Mouse (Mus musculus) embryonic facial prominence, embryonic 13.5 days (tissue): ENCODE data around the gene Chrm2. TPM values are rescaled to one million over a fixed set of nuclear protein-coding genes. Genes with fewer than 3 reads are reported as not detected.

ENCODE experiments used
- ATAC-seq: fragments of 200-750 bp; cut with Nextera tagmentation; 2 replicates; pipeline ENCODE4 v1.8.0; 2017; ENCODE audit warnings: low read depth; ENCODE audit not compliant: insufficient number of reproducible peaks, insufficient read depth, low FRiP score, low TSS enrichment
- H3K27ac ChIP-seq: fragments of 300-500 bp; sonication (generic); 2 replicates; pipeline ENCODE4 v1.5.1; 2015; ENCODE audit warnings: moderate library complexity, mild to moderate bottlenecking, inconsistent platforms
- H3K27me3 ChIP-seq: fragments of 300-500 bp; sonication (generic); 2 replicates; pipeline ENCODE4 v1.6.1; 2015; ENCODE audit warnings: mild to moderate bottlenecking, inconsistent platforms
- H3K36me3 ChIP-seq: fragments of 300-500 bp; sonication (generic); 2 replicates; pipeline ENCODE4 v1.6.1; 2015; ENCODE audit warnings: mild to moderate bottlenecking, inconsistent platforms
- H3K4me1 ChIP-seq: fragments of 300-500 bp; sonication (generic); 2 replicates; pipeline ENCODE4 v1.6.1; 2015; ENCODE audit warnings: inconsistent platforms
- H3K4me2 ChIP-seq: fragments of 300-500 bp; sonication (generic); 2 replicates; pipeline ENCODE4 v1.6.1; 2015; ENCODE audit warnings: moderate library complexity, mild to moderate bottlenecking, inconsistent platforms
- H3K4me3 ChIP-seq: fragments of 300-500 bp; sonication (generic); 2 replicates; pipeline ENCODE4 v1.5.1; 2015; ENCODE audit warnings: mild to moderate bottlenecking, inconsistent platforms
- H3K9ac ChIP-seq: fragments of 300-500 bp; sonication (generic); 2 replicates; pipeline ENCODE4 v1.6.1; 2015; ENCODE audit warnings: mild to moderate bottlenecking, inconsistent platforms
- H3K9me3 ChIP-seq: fragments of 300-500 bp; sonication (generic); 2 replicates; pipeline ENCODE4 v1.6.1; 2016; ENCODE audit warnings: inconsistent platforms
- WGBS: fragments of 180-500 bp; shearing (Covaris S2); methylation state at CpG from one replicate; pipeline ENCODE4 v1.1.7; 2015; ENCODE audit warnings: mixed read lengths; 5-methylcytosine and 5-hydroxymethylcytosine counted together
- polyA plus RNA-seq: library from polyadenylated mRNA; unstranded; fragments of >200 nt; fragmentation: Nextera tagmentation; extraction: Ambion mirVana; gene quantifications from 2 replicates; pipeline ENCODE4 v1.2.1, GENCODE M21; 2015

The Chrm2 gene
- 1.7 and 2.0 TPM in 2 replicates for polyA plus RNA-seq

DNA sequence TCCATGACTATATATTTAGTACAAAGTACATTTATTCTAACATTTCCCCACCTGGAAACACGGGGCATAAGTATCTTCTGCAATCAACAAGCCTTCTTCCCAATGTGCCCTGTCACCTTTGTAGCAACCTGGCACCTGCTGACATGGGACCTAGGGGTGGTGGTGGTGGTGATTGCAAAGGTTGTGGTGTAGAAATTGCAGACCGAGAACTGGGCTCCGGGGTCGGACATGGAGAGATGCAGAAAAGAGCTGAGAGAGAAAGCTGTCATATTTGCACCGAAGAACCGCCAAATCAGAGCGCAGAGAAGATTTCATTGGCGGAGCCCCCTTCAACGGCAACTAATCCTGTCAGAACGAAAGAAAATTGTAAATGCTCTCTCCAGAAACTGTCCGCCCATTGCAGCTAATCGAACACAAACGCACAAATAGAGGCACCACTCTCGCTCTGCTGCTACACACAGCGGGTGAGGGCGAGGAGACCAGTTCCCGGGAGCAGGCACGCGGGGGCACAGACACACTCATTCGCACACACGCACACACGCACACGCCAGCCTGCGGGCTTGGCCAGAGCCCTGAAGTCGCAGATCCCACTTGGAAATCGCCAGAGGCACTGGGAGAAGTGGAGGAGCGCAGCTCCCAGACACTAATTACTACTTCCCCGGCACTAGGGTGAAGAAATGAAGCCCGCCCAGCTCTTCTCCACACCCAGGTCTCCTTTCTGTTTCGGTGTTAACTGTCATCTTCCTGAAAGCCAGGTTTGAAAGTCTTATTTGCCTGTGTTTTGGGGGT lies at the start of gene Chrm2:
TSS of gene Chrm2 (plus strand) at position 473 of the 789 bp plus-strand sequence.
- no peak for ATAC-seq
- peaks cover 18% of the 10 kb centered on the region for H3K4me1 ChIP-seq
- H3K4me3 ChIP-seq = peak within 1 kb of the TSS; percentile 50
- H3K27me3 ChIP-seq = peaks cover 49% of the 10 kb centered on the region
- peak within 1 kb of the TSS; percentile 86 for H3K4me2 ChIP-seq
- H3K9me3 ChIP-seq = no peaks in the 10 kb centered on the region
- peak within 1 kb of the TSS; percentile 61 for H3K9ac ChIP-seq
- H3K36me3 ChIP-seq = no peaks in the 10 kb centered on the region
- 2% methylated on average over 30 of the region's 30 CpGs for WGBS
- no peak within 1 kb of the TSS for H3K27ac ChIP-seq

DNA sequence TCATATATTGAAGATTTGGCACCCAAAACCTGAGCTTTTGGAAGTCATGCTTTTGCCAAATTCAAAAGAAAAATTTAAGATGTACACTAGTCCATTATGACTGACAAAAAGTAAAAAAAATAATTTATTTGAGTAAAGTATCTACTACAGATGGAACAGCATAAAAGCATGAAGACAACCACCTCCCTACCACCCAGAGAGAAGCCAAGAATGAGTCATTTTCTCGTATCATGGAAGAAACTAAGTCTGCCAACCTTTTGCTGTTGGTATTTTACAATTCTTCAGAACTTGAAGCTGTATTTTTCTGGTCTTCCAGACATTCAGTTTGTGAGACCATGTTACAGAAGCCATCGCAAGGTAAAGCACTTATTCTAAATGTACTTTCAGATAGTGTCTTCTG lies 13.9 kb upstream of the Chrm2 start:
- Histone ChIP-seq H3K27me3 (no peaks in the 10 kb centered on the region), H3K27ac (no peak overlapping the region), H3K36me3 (no peaks in the 10 kb centered on the region), H3K4me1 (no peaks in the 10 kb centered on the region), H3K4me3 (no peak overlapping the region), H3K4me2 (no peak overlapping the region), H3K9me3 (no peaks in the 10 kb centered on the region), H3K9ac (no peak overlapping the region)
- WGBS = 80% methylated on average over 2 of the region's 2 CpGs
- ATAC-seq = no peak

DNA sequence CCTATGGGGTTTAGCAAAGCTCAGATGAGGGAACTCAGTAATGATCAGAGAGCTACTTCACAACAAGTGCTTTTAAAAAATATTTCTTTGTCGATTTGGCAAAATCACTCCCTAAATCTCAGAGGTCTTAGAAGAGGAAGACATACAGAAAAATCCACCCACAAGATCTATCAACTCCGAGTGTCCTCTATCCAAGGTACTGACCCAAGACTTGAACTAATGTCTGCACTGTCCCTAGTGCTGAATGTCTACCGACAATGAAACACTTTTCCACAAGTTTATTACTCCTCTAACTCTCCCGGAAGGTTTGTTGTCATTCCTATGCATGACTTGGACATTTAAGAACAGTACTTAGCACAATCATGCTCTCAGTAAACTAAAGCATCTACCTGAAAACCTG lies 9.9 kb upstream of the Chrm2 start:
- Histone ChIP-seq H3K36me3 (no peaks in the 10 kb centered on the region), H3K27ac (no peak overlapping the region), H3K9me3 (no peaks in the 10 kb centered on the region), H3K4me2 (no peak overlapping the region), H3K27me3 (no peaks in the 10 kb centered on the region), H3K4me1 (no peaks in the 10 kb centered on the region), H3K9ac (no peak overlapping the region), H3K4me3 (no peak overlapping the region)
- WGBS = 59% methylated on average over 4 of the region's 4 CpGs
- ATAC-seq = no peak

DNA sequence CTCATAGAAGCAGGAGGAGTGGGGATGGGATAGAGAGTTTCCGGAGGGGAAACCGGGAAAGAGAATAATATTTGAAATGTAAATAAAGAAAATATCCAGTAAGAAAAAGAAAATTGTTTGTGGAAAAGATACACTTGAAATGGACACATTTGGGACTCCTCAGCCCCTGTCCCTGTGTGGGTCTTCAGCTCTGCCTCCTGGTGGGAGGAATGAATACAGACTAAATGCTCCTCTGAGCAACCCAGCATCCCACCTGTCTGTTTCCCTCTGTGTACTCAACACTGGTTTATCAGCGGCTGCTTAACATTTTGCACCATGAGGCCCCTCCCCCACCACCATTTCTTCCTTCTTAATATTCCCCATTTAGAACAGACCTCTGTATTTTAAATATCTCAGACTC lies 3.8 kb upstream of the Chrm2 start:
- 49% methylated on average over 3 of the region's 3 CpGs for WGBS
- H3K9me3 ChIP-seq = no peaks in the 10 kb centered on the region

DNA sequence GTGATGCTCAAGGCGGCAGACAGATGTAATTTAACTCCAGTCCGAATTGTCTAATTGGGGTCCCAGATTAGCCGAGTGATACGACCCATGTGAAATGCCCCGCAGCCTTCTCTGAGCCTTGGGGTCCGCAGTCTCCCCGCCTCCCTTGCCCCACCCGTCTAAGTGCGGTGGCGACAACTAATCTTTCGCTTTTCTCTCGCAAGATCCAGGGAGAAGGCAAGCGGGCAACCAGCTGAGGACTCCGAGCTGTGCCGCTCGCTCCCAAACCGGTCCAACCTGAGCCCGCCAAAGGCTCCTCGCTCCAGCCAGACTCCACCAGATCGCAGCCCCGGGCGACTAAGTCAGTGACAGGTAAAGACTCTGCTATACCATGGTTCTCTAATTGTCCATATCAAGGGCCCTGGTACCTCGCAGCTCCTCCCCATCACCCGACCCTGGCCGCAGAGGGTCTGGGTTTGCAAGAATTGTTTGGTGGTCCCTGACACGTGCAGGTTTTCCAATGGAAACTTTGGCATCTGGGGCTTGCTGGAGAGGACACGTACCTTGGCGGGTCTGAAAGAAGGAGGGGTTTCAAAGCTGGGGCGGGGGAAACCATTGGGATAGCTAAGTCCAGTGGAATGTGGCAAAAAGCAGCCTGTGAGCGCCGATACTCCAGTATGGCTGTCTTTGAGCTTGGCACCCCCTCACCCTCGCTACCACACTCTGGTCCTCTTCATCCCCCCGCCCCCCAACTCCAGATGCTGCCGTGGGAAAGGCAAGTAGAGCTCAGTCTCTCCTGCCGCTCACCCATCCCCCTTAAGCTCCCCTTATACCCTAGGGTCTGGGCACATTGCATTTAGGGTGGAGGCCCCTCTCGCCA lies 746 bp downstream of the Chrm2 start:
- 2% methylated on average over 35 of the region's 36 CpGs for WGBS
- Histone ChIP-seq H3K4me2 (peak overlapping the region; percentile 86), H3K27me3 (peaks cover 49% of the 10 kb centered on the region), H3K9me3 (no peaks in the 10 kb centered on the region), H3K4me1 (peaks cover 18% of the 10 kb centered on the region), H3K36me3 (no peaks in the 10 kb centered on the region), H3K4me3 (peak overlapping the region; percentile 50), H3K27ac (no peak overlapping the region), H3K9ac (peak overlapping the region; percentile 61)
- ATAC-seq = no peak

More for the DNA sequence above, 3.8 kb upstream of the Chrm2 start:
- H3K27me3 ChIP-seq = peaks cover 31% of the 10 kb centered on the region
- no peak for ATAC-seq
- H3K27ac ChIP-seq = no peak overlapping the region
- no peaks in the 10 kb centered on the region for H3K36me3 ChIP-seq
- peaks cover 12% of the 10 kb centered on the region for H3K4me1 ChIP-seq
- H3K4me3 ChIP-seq = no peak overlapping the region
- no peak overlapping the region for H3K4me2 ChIP-seq
- H3K9ac ChIP-seq = no peak overlapping the region

DNA sequence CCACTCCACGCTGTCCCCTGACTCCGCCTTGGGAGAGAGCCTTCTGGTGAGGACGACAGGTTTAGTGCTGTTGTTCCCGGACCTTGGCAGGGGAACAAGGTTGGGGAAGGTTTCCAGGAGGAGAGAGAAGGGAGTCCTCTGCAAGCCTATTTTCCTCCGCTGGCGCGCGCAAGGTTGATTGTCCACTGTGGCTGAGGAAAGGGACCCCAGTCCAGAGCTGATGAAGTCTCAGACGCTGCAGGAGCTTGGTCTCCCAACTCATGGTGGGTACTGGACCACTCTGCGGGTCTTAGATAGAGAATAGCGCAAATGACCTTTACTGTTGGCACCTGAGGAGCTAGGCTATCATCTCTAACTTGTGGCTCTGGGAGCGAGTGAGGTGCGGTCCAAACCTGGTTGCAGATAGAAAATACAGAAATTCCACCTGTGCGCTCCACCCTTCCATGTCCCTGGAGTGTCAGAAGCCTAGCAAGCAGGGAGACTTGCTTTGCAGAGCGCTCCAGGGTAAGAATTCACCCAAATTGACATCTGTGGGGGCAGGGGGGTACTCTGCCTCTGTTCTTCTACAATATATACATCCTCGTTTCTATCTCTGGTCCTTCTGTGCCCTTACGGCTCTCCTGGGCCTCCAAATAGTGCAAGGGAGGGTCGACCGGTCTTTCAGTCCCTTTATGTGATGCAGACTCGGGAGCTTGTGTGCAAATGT lies 1.5 kb downstream of the Chrm2 start:
- Histone ChIP-seq H3K4me1 (peaks cover 18% of the 10 kb centered on the region), H3K27ac (no peak overlapping the region), H3K9ac (peak overlapping the region; percentile 61; the same call in 1 of the 2 replicates), H3K9me3 (no peaks in the 10 kb centered on the region), H3K27me3 (peaks cover 49% of the 10 kb centered on the region), H3K4me3 (peak overlapping the region; percentile 50), H3K4me2 (peak overlapping the region; percentile 86), H3K36me3 (no peaks in the 10 kb centered on the region)
- ATAC-seq = no peak
- 25% methylated on average over 20 of the region's 20 CpGs for WGBS

DNA sequence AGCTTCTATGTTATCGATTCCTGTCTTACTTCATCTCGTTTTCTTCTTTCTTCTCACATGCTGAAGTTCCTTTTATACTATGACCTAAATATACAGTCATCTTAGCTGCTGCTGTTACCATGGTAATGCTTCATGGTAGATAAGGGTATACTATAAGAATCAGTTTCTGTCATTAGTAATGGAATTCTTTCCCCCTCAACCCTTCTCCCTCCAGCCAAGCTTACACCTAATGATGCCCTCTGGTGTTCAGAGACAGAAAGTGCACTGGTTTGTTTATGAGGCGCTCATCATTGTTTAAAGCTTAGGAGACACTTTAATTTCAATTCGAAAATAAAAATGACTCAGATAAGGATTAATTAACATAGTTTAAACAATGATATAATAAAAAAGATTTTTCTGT lies 5.8 kb downstream of the Chrm2 start:
- H3K9ac ChIP-seq = no peak overlapping the region
- peaks cover 10% of the 10 kb centered on the region for H3K4me1 ChIP-seq
- H3K9me3 ChIP-seq = no peaks in the 10 kb centered on the region
- H3K36me3 ChIP-seq = no peaks in the 10 kb centered on the region
- ATAC-seq = no peak
- H3K27me3 ChIP-seq = peaks cover 23% of the 10 kb centered on the region
- 65% methylated on average over 4 of the region's 4 CpGs for WGBS
- no peak overlapping the region for H3K4me2 ChIP-seq
- H3K27ac ChIP-seq = no peak overlapping the region
- H3K4me3 ChIP-seq = no peak overlapping the region

DNA sequence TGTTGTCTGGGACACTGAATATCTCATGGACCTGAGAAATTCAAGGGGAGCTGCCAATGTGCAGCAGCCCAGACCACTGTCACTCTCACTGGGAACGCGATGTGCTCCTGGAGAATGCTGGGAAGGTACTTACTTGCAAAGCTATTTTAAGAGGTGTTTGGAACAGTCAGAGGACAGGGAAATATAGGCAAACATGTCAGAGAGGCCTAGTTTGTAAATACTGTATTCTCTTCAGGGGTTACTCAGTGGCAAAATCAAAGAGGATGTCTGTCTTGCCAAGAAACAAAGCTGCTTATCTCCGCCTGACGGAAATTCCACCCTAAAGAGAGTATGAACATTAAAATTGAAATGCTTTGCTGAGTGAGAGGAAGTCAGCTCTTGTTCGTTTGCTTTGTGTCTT lies 17.3 kb downstream of the Chrm2 start:
- Histone ChIP-seq H3K9me3 (no peaks in the 10 kb centered on the region), H3K9ac (no peak overlapping the region), H3K27me3 (no peaks in the 10 kb centered on the region), H3K36me3 (no peaks in the 10 kb centered on the region), H3K4me1 (no peaks in the 10 kb centered on the region), H3K4me2 (no peak overlapping the region), H3K4me3 (no peak overlapping the region), H3K27ac (no peak overlapping the region)
- WGBS = 73% methylated on average over 5 of the region's 5 CpGs
- no peak for ATAC-seq

DNA sequence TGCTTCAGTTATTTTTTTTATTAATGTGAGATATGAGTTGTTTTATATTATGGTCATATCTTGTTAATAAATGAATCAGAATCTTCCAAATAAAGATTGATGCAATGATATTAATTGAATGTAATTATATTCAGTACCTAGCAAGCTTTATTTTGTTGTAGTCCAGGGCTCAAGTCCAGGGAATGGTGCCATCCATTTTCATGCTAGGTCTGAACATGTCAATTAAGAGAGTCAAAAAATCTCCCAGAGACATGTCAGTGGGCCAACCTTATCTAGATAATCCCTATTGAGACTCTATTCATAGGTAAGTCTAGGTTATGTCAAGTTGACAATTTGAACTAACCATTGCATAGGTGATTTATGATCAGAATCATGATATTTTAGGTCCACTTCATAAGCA lies 21.1 kb downstream of the Chrm2 start:
- ATAC-seq = no peak
- Histone ChIP-seq H3K4me2 (no peak overlapping the region), H3K36me3 (no peaks in the 10 kb centered on the region), H3K4me1 (no peaks in the 10 kb centered on the region), H3K9me3 (no peaks in the 10 kb centered on the region), H3K9ac (no peak overlapping the region), H3K27me3 (no peaks in the 10 kb centered on the region), H3K27ac (no peak overlapping the region), H3K4me3 (no peak overlapping the region)

DNA sequence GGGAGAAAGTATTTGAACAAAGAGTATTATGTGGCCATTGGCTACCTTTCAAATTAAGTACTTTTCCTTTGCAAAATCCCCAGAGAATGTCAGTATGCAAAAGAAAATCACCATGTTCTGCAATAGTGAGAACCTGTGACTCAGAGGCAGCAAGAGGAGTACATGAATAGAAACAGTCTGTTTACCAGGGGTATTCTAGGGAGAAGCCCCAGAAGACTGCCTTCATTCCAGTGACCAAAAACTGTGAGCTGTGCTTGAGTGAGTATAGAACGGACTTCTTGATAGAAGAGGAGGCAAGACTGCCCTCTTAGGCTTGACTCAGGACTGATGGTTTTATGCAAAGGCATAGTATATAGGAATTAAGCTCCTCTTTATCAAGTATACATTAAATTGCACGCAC lies 22.2 kb downstream of the Chrm2 start:
- no peak for ATAC-seq
- Histone ChIP-seq H3K27ac (no peak overlapping the region), H3K4me1 (no peaks in the 10 kb centered on the region), H3K4me2 (no peak overlapping the region), H3K4me3 (no peak overlapping the region), H3K36me3 (no peaks in the 10 kb centered on the region), H3K9me3 (no peaks in the 10 kb centered on the region), H3K9ac (no peak overlapping the region), H3K27me3 (no peaks in the 10 kb centered on the region)
- 76% methylated on average over 2 of the region's 2 CpGs for WGBS

DNA sequence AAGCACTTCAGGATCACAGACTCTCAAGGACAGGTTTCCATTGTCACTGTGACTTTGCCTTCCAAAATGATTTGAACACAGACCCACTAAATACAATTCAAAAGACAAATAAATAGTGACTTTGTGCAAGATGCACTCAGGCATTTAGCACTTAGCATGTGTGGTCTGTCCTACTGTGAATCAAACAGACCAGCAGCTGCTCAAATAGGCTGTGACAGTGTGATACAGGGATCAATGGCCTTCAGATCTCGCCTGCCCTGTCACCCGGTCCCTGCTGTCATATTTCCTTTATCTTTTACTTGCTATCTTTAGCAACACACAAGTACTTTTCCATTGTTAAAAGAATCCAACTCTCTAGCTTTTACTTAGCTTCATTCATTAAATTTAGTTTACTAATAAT lies 31.8 kb downstream of the Chrm2 start:
- H3K4me3 ChIP-seq = no peak overlapping the region
- no peak overlapping the region for H3K9ac ChIP-seq
- no peaks in the 10 kb centered on the region for H3K36me3 ChIP-seq
- H3K4me2 ChIP-seq = no peak overlapping the region
- WGBS = 67% methylated on average over 2 of the region's 2 CpGs
- no peaks in the 10 kb centered on the region for H3K27me3 ChIP-seq
- no peaks in the 10 kb centered on the region for H3K4me1 ChIP-seq
- no peak for ATAC-seq
- H3K9me3 ChIP-seq = no peaks in the 10 kb centered on the region
- H3K27ac ChIP-seq = no peak overlapping the region
